Comparison of ENCODE assay signal across 8 mouse cellular contexts in the genomic region with DNA sequence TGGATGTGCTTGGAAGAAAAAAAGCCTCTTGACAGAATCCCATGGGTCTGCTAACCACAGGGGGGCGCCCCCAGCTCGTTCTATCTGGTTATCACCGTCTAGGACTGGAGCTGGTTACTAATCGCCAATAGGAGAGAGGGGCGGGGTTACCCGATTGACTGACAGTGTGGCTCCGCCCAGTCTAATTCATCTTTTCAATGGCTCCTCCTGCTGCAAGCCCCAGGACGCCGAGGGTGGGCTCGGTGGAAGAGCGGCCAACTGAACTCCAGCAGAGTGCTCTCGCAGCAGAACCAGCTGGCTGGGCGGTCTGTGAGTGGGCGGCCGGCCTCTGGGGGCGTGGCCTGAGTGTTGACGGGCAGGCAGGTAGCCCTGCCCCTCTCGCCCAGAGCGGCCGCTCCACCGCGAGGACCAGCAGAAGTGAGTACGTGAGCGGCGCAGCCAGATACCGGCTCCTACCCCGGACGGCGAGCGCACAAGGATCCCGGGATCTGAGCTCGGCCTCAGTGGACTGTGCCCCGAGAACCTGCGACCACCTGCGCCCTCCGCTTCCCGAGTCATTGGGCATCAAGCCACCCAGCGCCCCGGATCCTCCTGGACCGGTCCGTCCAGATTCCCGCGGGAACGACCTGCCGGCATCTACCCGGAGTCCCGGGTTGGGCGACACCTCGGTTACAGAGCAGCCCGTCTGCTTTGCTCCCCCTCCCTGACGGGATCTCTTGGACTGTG. TPM values are rescaled to one million over a fixed set of nuclear protein-coding genes. Genes with fewer than 3 reads are reported as not detected.
DNase-seq lines count a peak whose midpoint lies in the region; ATAC-seq lines count a peak whose summit lies in the region.

TSS of gene Ephb3 (plus strand) at position 389 of the 726 bp plus-strand sequence.

- peak; percentile 48 for ATAC-seq in inflammation-experienced regulatory T-cells, adult 6 months
- peak; percentile 96 for ATAC-seq in megakaryocyte progenitor cell, adult 5-6 weeks (replicated peaks; ENCODE audit: poor library complexity)

- peak; percentile 95 for DNase-seq in adrenal gland, adult 8-10 months
- DNase-seq in embryo, embryonic 11.5 days (ENCODE audit: low read depth, low spot score): peak; percentile 99
- DNase-seq in gastrocnemius, postnatal 25 days: peak; percentile 97
- peak; percentile 98 to 100 for DNase-seq in left cerebral cortex, adult 9 months (ENCODE audit: low spot score in 2 of 2)
- peak; percentile 100 for DNase-seq in right cerebral cortex, postnatal 14 days
- peak; percentile 97 for DNase-seq in urinary bladder, postnatal 25 days (ENCODE audit: low spot score)

RNA-seq across cellular contexts. Expression of gene Ephb3, which starts in this region (rescaled TPM):
- 1 to 10 TPM; 1.3 to 2.3 (median 1.7) TPM for total RNA-seq in adrenal gland, adult 8-10 months (2022)
- 1 to 10 TPM; 1.4 to 1.7 TPM for total RNA-seq in gastrocnemius, postnatal 25 days (2021)
- polyA plus RNA-seq in inflammation-experienced regulatory T-cells, adult 6 months (2017; shearing (Covaris generic)): not detected
- total RNA-seq in megakaryocyte progenitor cell, adult 5-6 weeks (2015): not detected in 2 replicates
- total RNA-seq in megakaryocyte progenitor cell, adult 5-6 weeks (2017): not detected in 2 replicates

Comparison
In these comparisons a context has a peak if more than half of its experiments do, and no peak if none do; other contexts are left out.
1. Peak in every context shown above with its lines: DNase-seq and ATAC-seq.
2. Peak in ATAC-seq in inflammation-experienced regulatory T-cells, adult 6 months; RNA of the gene not detected or under 1 TPM.
3. Peak in ATAC-seq in megakaryocyte progenitor cell, adult 5-6 weeks; RNA of the gene not detected or under 1 TPM.